Mouse (Mus musculus) layer of hippocampus, adult 6 months (tissue): ENCODE data around the gene Tax1bp1. TPM values are rescaled to one million over a fixed set of nuclear protein-coding genes. Genes with fewer than 3 reads are reported as not detected.

Source experiments
- long read RNA-seq, 2 experiments: library from polyadenylated mRNA; unstranded; transcript quantifications; one replicate each; pipeline ENCODE4 v2.0.0; 2019 to 2020
- polyA plus RNA-seq: library from polyadenylated mRNA; unstranded; fragments of <200 nt; fragmentation: Nextera tagmentation; gene quantifications from 2 replicates; pipeline ENCODE4 v1.2.3, GENCODE M21; 2021

Gene Tax1bp1
- 159 and 213 TPM in 2 replicates for polyA plus RNA-seq
- long read RNA-seq, experiment 1, transcript Tax1bp1-201 (18 exons, 3,285 nt): major isoform, 44 of 276 reads
- long read RNA-seq, experiment 1, partial matches to known transcripts: 215 of 276 reads
- long read RNA-seq, experiment 1, other reads (novel, unspliced or antisense): 17 of 276 reads
- long read RNA-seq, experiment 2, transcript Tax1bp1-201 (18 exons, 3,285 nt): major isoform, 749 of 1,064 reads
- long read RNA-seq, experiment 2, partial matches to known transcripts: 187 of 1,064 reads
- long read RNA-seq, experiment 2, other reads (novel, unspliced or antisense): 128 of 1,064 reads

DNA sequence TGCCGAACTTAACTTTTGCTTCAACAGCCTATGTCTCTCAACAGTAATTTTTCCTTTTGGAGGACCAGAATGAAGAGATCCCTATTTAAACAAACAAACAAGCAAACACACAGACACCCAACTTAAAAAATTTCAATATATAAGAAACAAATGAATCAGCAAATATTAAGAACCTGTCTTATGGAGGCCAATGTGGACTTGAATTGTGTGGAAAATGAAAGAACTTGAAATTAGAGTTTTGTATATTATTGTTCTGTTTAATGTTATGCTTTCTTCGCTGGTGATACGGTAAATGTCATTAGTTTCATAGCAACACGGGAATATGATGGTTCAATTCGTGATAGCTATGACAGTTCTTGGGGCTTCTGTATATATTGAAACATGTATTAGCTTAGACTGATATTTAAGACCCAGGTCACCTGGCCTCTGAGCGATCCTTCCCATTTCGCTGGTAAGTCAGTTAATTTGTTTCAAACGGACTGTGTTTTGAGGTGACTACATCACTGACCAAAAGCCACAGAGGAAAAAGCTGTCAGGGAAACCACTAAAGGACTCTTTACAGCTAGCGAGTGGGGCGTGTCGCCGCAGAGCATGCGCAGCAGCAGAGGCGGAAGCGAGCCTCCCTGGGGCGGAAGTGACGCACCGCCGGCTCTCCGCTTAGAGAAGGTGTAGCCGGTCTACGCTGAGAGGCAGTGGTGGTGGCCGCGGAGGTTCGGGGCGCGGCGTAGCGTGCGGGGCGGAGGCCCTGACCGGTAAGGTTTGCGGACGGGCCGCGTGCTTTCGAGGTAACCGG is at the start of gene Tax1bp1:
Gene Tax1bp1 (plus strand): TSS at position 626 of the 793 bp plus-strand sequence.

Other genes starting within 250 kb of the Tax1bp1 start
- 62.6 and 72.0 TPM in 2 replicates for gene Hibadh, start 73.3 kb upstream of the Tax1bp1 start, polyA plus RNA-seq